Mouse (Mus musculus): Measurements from ENCODE around the gene Ptpn1. TPM values are rescaled to one million over a fixed set of nuclear protein-coding genes. Genes with fewer than 3 reads are reported as not detected.
A peak's percentile ranks its signal among the peaks of the same experiment; 100 is the strongest.

The Ptpn1 gene
- 10 to 100 TPM; 19.5 to 22.3 TPM for total RNA-seq (2021)

DNA sequence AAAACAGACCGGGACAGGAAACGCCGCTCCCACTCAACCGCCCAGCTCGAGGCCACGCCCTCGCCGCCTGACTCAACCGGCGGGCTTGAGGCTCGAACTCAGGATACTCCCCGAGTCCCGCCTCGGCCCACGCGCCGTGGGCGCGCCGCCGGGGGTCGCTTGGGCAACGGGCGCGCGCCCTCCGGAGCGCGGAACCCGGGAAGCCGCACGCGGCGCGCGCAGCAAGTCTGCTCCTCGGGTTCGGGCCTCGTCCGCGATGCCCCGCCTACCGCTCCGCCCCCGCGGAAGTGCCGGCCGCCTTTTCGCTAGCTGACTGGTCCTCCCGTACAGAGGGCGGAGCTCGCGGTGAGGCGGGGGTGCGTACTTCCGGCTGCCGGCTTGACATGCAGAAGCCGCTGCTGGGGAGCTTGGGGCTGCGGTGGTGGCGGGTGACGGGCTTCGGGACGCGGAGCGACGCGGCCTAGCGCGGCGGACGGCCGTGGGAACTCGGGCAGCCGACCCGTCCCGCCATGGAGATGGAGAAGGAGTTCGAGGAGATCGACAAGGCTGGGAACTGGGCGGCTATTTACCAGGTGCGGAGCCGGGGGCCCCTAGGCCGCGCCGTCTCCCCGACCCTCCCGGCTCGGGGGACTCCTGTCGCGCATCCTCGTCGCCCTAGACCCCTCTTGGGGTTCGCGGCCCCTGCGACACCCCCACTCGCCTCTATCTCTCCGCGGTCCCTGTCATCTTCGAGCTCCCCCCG lies at the start of gene Ptpn1:
Ptpn1 (plus strand) TSS at position 73 of the 742 bp plus-strand sequence.
- intact Hi-C loops (cut with DNase I): no loop called here
- peak; percentile 97 for DNase-seq

DNA sequence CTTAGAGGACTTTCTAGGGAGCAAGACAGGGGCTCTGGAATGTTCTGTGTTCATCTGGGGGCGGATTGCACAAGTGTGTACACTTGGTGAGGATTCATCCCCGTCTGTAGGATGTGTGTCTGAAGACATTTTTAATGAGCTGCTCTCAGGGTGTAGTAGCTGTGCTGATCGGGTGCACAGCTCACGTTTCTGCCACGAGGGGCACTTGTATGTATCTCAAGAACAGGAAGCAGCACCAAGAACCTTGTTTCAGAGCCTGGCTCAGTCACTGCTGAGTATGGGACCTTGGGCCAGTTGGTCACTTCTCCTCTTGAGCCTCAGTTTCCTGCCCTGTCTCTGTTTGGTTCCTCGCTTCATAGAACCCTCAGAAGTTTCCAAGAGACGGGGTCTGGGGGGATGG lies 45.4 kb upstream of the Ptpn1 start:
- intact Hi-C loops (cut with DNase I): no loop called here
- DNase-seq: no peak

DNA sequence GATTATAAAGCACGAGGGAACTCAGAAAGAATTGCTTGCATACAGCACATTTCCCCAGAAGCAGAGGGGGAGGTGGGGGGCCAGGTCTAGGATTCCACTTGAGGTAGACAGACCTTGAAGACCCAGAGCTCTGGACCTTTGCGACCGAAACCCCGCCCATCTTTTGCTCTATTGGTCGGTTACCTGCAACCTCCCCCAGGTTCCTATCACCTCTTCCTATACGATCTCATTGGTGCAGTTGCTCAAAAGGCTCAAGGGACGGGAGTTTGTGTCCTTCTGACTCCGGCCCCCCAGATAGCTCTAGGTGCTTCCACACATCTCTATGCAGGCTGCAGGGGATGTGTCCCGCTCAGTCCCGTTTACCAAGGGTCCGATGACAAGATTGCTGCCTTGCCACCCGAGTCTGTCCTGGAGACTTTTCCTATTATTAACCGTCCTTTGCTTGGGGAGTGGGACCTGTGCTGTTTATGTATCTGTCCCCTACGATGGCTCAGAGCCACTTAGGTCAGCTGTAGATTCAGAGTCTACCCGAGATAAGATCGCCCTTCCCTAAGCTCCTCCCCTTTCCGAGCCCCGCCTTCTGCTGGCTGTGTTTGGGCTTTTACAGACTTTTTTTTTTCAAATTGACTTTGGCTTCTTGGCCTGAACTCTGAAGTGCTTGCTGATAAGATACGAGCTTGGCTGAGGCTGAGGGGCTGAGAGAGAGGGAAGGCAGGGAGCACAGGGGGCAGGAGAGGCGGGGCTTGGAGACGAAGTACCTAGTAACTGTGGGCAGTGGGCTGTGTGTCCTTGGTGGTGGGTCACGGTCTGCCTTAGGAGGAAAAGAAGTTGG lies 44.1 kb upstream of the Ptpn1 start:
- peak; percentile 37 to 52 for DNase-seq
- intact Hi-C loops (cut with DNase I): no loop called here

DNA sequence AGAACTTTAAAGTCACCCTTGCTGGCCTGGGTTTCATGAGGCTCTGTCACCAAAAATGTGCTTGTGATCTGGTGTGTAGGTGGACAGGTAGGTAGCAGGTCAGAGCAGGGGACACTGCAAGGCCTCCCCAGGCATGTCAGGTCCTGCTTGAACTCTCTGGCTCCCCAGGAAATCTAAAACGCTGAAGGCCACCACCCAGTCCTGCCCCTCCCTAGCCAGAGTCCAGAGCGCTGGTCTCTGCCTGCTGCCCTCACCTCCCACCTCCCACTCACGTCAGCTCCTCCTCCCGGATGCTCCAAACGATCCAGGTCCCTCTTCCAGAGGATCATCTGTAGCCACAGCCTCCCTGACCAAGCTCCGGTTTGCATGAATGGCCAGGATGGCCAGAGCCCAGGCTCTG lies 43.0 kb upstream of the Ptpn1 start:
- no peak for DNase-seq
- intact Hi-C loops (cut with DNase I): no loop called here

DNA sequence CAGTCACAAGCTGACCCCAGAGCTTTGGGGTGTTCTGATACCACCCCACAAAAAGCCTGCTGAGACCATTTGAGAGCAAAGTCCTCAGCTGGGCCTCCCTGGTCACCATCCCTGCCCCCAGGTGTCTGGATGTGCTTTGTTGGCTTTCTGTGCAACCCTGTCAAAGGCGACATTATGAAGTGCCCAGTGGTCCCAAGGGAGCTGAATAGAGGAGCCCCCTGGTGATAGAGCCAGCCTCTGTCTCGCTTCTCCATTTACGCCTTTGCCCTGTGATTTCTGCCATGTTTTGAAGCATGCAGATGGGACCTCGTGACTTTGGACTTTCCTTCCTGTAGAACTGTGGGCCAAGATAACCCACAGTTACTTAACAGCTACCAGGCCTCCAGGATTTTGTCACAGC lies 42.0 kb upstream of the Ptpn1 start:
- no peak for DNase-seq
- intact Hi-C loops (cut with DNase I): loop anchor here (2.0 to 5.0 kb wide), 2 partner anchors 21 to 113 kb away; no protein-coding TSS in a partner anchor

DNA sequence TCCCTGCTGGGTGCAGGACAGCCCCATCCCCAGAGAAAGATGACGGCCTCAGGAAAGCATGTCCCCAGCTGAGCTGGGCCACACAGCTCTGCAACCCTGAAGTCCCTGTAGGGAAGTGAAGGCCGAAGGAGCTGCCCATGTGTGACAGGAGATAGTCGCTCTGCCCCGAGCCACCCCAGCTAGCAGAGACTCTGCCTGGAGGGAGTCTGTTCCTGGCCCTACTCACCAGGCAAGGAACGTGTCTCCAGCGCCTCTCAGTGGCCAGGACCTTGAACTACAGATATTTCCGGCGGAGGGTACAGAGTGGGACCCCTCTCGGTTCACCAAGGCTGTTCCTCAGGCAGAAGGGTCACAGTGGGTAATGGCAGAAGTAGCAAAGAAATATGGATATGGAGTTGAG lies 39.9 kb upstream of the Ptpn1 start:
- DNase-seq: peak; percentile 78 to 79
- intact Hi-C loops (cut with DNase I): loop anchor here (2.0 to 5.0 kb wide), 2 partner anchors 23 to 115 kb away; no protein-coding TSS in a partner anchor

DNA sequence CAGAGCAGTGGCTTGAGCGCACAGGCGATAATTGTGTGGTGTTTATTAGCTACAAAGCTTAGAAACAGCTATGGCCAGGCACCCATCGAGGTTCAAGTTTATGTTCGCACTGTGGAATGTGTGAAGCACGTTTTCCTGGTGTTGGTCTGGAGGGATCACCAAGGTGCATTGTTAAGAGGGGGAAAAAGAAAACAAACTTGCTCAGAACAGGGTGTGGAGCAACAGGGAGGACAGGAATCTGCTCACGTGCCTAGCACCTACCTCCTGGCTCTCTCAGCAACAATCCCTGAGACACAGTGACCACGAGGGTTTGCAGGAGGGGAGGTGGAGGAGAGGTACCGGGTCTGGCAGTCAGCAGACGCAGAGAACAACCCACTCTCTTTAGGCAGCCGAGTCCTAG lies 38.2 kb upstream of the Ptpn1 start:
- intact Hi-C loops (cut with DNase I): loop anchor here (2.0 to 5.0 kb wide), 2 partner anchors 116 to 357 kb away; no protein-coding TSS in a partner anchor
- no peak for DNase-seq

DNA sequence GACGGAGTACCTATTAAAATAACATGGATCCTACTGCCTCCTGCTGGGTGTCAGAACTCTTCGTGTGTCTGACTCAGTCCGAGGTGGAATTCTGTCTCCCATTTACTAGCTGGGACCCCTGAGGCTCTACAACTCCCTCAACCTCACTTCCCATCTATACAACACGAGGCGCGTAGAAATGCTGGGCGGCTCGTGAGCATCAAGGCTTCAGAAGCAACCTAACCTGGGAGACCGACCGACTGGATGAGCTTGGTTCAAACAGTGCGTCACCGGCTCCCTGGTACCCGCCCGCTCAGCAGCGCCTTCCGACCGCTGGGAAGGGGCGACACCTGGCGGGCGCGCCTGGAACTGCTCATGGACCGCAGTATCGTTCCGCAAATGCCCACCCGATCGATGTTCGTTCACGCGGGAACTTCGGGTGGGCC lies 36.9 kb upstream of the Ptpn1 start:
- intact Hi-C loops (cut with DNase I): loop anchor here (1.0 to 5.0 kb wide), 5 partner anchors 117 to 358 kb away; partner anchors contain the start of gene Ripor3

DNA sequence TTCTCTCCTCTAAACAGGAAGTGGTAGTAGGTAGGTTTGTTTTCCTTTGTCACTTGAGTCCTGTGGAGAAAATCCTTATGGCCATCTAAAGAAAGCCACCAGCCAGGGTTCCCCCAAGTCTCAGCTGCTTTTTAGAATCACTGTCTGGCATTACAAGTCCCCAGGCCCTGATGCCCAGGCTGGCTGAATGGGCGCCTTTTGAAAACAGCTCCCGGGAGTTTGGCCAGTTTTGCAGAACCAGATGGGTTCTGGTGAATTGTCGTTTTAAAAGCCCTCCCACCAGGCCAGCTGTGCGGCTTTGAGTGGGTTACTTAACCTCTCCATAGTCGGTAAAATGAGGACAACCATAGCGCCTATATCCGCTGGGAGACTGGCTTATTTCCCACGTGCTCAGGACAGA lies 34.0 kb upstream of the Ptpn1 start:
- intact Hi-C loops (cut with DNase I): loop anchor here (5.0 kb wide), 2 partner anchors 114 to 256 kb away; partner anchors contain the start of gene Ripor3
- no peak for DNase-seq

More for the DNA sequence above, 36.9 kb upstream of the Ptpn1 start:
- DNase-seq: peak; percentile 90 to 96

DNA sequence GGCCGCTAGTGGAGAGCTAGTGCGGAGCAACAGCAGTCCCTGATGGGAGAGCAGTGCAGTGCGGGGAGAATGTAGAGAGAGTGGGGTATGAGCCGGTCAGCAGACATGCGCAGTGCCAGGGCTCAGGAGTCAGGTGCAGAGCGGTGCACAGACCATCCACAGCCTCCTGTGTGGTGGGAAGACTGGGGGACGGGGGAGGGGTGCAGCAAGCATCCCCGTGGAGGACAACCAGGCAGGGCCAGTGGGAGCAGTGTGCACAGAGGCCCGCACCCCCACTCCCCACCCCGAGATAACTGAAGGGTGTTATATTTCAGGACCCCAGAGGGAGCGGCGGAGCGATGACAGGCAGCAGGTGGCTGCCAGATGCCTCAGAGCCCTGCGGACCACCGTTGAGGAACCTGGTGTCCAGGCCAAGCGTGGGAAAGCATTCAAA lies 31.9 kb upstream of the Ptpn1 start:
- no peak for DNase-seq
- intact Hi-C loops (cut with DNase I): loop anchor here (5.0 kb wide), 2 partner anchors 112 to 258 kb away; partner anchors contain the start of gene Ripor3

DNA sequence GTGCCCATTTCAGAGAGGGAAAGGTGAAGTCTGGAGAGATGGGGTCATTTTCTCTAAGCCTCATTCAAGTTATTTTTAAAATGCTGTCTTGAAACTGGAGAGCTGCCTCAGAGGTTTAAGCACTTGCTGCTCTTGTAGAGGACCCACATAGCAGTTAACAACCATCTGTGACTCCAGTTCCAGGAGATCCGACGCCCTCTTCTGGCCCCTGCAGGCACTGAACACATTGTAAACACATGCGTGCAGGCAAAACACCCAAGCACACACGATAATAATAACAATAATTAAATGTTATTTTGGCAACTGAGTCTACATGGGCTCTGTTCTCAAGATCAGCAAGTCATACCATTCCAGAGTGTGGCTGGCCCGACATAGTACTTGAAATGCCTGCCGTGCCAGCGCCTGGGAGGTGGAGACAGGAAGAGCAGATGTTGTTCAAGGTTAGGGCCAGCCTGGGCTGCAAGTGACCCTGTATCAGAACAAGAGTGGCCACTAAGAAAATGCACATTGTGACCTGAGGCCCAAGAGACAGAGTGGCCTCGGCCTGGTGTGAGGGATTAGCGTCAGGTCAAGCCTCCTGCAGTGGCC lies 29.6 kb upstream of the Ptpn1 start:
- no peak for DNase-seq
- intact Hi-C loops (cut with DNase I): no loop called here

DNA sequence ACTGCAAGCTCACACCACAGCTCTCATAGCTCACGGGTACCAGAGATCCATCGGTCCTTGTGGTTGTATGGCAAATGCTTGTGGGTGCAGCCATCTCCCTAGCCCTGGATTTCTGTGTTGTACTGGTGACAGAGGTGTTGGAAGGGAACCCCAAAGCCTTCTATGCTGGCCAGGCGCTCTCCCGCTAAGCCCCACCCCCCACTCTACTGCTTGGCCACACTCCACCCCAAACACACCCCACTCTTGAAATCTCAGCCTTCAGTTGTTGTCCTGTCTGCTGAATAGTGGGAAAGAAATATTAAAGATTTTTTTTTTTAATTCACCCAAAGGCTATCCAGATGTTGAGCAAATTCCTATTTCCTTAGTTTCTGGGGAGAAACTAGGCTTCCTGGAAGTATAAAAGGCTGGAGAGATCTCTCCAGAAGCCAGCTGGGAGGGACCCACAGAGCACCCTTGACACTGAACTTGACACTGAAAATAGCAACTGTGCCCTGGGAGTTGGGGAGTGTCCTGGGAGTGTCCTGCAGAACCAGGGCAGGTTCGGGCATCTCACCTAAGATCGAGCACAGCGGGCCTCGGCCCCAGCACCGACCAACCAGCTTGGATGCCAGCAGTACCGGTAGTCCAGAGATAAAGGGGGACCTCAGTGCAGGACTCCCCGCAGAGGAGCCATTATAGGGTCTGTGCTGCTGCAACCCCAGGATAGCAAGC lies 28.5 kb upstream of the Ptpn1 start:
- DNase-seq: no peak
- intact Hi-C loops (cut with DNase I): no loop called here

DNA sequence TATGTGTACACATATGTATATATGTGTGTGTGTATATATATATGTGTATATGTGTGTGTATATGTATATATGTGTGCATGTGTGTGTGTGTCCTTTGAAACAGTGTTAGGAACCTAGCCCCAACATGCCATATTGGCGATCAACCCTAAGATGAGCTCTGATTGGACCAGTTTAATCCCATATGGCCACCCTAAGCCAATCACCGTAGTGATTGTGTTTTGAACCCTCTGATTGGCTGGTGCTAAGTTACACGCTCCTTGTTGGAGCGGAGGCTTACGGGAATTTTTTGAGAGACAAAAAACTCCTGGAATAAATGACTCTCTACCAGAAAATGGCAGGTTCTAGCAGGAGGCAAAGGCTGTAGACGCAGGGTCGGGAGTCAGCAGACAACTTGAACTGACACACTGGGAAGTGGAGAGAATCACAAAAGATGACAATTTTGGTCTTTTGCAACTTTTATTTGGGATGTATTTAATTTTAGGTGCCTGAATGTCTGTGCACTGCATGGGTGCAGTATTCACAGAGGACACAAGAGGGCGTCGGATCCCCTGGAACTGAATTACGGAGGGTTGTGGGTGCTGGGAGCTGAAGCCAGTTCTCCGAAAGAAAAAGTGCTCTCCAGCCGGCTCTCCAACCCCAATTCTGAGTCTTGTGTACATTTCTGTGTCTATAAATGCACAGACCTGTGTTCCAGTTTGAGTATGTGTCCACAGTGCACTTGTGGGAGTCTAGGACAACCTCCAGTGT lies 27.1 kb upstream of the Ptpn1 start:
- intact Hi-C loops (cut with DNase I): no loop called here
- DNase-seq: no peak

DNA sequence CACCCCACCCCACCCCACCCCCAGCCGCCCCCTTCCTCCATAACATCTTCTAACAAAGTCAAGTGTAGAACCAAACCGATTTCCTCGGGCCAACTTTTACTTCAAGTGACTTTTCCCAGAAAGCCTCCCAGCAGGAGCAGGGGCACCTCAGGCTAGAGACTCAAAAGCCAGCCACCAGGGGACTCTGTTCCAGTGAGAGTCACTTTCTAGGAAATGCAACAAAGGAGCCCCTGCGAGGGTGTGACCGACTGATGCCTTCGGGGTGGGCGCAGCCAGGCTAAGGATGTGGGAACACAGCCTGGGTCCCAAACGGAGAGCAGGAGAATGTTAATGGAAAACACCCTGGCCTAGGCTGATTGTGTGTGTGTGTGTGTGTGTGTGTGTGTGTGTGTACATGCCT lies 26.3 kb upstream of the Ptpn1 start:
- intact Hi-C loops (cut with DNase I): no loop called here
- no peak for DNase-seq

DNA sequence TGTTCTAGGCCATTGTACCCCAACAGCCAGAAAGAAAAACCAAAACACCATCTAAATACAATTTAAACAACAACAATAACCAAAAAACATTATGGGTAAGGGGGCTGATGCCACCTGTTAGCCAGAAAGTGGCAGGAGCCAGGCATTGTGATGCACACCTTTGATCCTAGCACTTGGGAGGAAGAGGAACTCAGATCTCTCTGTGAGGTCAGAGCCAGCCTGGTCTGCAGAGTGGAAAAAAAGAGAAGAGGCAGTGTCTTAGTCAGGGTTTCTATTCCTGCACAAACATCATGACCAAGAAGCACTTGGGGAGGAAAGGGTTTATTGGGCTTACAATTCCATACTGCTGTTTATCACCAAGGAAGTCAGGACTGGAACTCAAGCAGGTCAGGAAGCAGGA lies 25.1 kb upstream of the Ptpn1 start:
- no peak for DNase-seq
- intact Hi-C loops (cut with DNase I): no loop called here

DNA sequence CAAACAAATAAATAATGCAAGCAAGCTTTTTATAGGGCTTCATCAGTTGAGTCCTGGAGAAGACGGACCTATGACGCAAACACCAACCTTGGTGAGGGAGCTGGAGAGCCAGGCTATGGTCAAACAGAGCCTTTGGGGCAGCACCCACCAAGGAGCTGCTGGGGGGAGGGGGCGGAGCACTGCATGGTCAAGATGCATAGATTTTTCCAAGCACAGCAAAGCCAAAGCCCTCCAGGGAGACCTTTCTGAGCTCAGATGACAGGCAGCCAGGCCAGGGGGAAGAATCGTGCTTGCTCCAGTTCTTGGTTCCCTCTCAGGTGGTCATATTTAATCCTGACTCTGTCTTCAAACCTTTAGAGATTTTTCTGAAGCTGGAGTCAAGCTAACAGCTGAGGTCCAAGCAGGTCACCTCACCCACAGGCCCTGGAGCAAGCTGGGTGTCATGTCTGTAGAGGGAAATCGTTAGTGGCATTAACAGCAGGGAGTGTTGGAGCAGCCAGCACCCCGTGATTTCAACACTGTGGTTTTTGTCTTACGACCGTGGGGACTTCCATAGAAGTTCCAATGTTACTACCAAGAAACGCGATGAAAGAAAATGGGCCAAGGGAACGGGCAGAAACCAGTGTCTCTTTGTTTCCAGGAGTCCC lies 22.2 kb upstream of the Ptpn1 start:
- intact Hi-C loops (cut with DNase I): no loop called here
- DNase-seq: no peak

DNA sequence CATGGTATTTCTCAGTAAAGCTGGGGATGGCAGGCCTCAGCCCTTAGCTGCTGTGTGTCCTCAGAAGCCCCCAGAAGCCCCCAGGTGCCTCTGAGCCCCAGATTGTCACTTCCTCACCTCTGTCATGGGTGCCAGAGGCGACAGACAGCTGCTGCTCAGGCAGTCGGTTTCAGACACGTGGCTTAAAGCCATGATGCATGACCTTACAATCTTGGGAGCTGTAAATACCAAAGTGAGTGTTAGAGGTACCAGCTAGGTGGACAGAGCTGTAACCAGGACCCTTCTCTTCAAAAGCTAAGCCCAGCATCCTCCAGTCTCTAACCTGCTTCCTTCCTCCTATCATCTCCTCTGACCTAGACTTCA lies 21.7 kb upstream of the Ptpn1 start:
- intact Hi-C loops (cut with DNase I): no loop called here
- DNase-seq: no peak

DNA sequence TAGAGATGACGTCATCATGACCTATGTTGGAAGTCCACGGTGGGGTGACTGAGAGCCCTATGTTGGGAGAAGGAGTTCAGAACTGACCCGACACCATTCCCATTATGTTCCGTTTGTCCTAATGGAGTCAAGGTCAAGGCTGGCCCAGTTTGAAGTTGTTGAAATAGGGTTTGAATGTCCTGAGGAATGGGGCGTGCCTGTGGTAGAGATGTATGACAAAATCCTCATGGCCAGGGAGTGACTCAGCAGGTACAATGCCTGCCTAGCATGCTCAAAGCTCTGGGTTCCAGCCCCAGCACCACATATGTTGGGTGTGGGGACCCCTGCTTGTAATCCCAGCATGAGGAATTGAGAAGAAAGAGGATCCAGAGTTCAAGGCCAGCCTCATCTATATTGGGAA lies 20.3 kb upstream of the Ptpn1 start:
- DNase-seq: no peak
- intact Hi-C loops (cut with DNase I): no loop called here

DNA sequence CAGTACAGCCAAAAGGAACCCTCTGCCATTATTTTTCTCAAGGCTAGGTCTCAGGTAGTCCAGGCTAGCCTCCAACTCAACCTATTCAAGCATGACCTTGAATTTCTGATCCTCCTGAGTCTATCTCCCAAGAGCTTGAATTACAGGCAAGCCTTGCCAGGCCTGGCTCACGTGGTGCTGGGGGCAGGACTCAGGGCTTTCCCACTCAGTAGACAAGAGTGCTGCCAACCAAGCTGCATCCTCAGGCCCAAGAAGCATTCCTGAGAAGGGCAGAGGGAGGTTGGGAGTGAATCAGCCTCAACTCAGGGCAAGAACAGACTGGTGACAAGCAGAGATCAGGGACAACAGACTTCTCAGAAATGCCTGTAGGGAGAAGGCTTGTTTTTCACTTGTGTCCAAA lies 12.8 kb upstream of the Ptpn1 start:
- DNase-seq: no peak
- intact Hi-C loops (cut with DNase I): no loop called here
